ENCODE assay signal across 8 mouse cellular contexts in genomic region chr11:19670853-19671530, GRCm38 (mm10).
DNase-seq lines count a peak whose midpoint lies in the region; ATAC-seq lines count a peak whose summit lies in the region.

No protein-coding gene starts in this region.

- no peak overlapping the region for H3K4me2 ChIP-seq in forebrain, embryonic 16.5 days (ENCODE audit: low read length)
- no peak overlapping the region for H3K4me2 ChIP-seq in hindbrain, embryonic 14.5 days (replicated peaks)
- H3K4me2 ChIP-seq in neural tube, embryonic 14.5 days (ENCODE audit: low read depth, low read length): no peak overlapping the region
- no peak overlapping the region for H3K4me2 ChIP-seq in liver, embryonic 11.5 days

- no peaks in the 10 kb centered on the region for H3K36me3 ChIP-seq in forebrain, embryonic 16.5 days (ENCODE audit: control insufficient read depth, insufficient read depth)
- H3K36me3 ChIP-seq in hindbrain, embryonic 14.5 days (replicated peaks; ENCODE audit: control insufficient read depth, insufficient read depth): no peaks in the 10 kb centered on the region
- no peaks in the 10 kb centered on the region for H3K36me3 ChIP-seq in neural tube, embryonic 14.5 days (ENCODE audit: control insufficient read depth, insufficient read depth, low read length)
- no peaks in the 10 kb centered on the region for H3K36me3 ChIP-seq in liver, embryonic 11.5 days (ENCODE audit: control insufficient read depth, insufficient read depth, low read length)

- peak; percentile 79 for ATAC-seq in forebrain, embryonic 16.5 days
- ATAC-seq in hindbrain, embryonic 14.5 days (ENCODE audit: low FRiP score): peak; percentile 72; the same call in 1 of the 2 replicates
- peak; percentile 78 for ATAC-seq in neural tube, embryonic 14.5 days (ENCODE audit: low read depth)
- no peak for ATAC-seq in liver, embryonic 11.5 days (replicated peaks; ENCODE audit: low FRiP score)

- no peak overlapping the region for H3K27ac ChIP-seq in forebrain, embryonic 16.5 days (ENCODE audit: low read length)
- no peak overlapping the region for H3K27ac ChIP-seq in hindbrain, embryonic 14.5 days
- no peak overlapping the region for H3K27ac ChIP-seq in neural tube, embryonic 14.5 days (ENCODE audit: low read depth, low read length)
- H3K27ac ChIP-seq in liver, embryonic 11.5 days (ENCODE audit: low read depth, low read length): no peak overlapping the region

- no peak overlapping the region for H3K4me3 ChIP-seq in forebrain, embryonic 16.5 days (replicated peaks; ENCODE audit: low read length)
- H3K4me3 ChIP-seq in hindbrain, embryonic 14.5 days (replicated peaks; ENCODE audit: low read length): no peak overlapping the region
- H3K4me3 ChIP-seq in neural tube, embryonic 14.5 days (ENCODE audit: low read depth, low read length): no peak overlapping the region
- H3K4me3 ChIP-seq in liver, embryonic 11.5 days (ENCODE audit: low read depth, low read length): no peak overlapping the region

- H3K4me1 ChIP-seq in forebrain, embryonic 16.5 days (replicated peaks; ENCODE audit: control insufficient read depth, insufficient read depth, low read length): peaks cover 4% of the 10 kb centered on the region; the same call in 1 of the 2 replicates
- H3K4me1 ChIP-seq in hindbrain, embryonic 14.5 days (replicated peaks; ENCODE audit: control insufficient read depth, insufficient read depth, low read length): no peaks in the 10 kb centered on the region
- H3K4me1 ChIP-seq in neural tube, embryonic 14.5 days (ENCODE audit: control insufficient read depth, insufficient read depth, low read length): no peaks in the 10 kb centered on the region
- H3K4me1 ChIP-seq in liver, embryonic 11.5 days (replicated peaks; ENCODE audit: control insufficient read depth, insufficient read depth, low read length): no peaks in the 10 kb centered on the region

- peak; percentile 14 to 23 for DNase-seq in right cerebral cortex, adult 2 months (ENCODE audit: low spot score in 2 of 2)
- no peak for DNase-seq in right cerebral cortex, postnatal 25 days
- DNase-seq in hindbrain, embryonic 14.5 days (ENCODE audit: low spot score): no peak
- peak; percentile 45 for DNase-seq in left cerebral cortex, postnatal 4 days
- DNase-seq in spleen, postnatal 36 days (ENCODE audit: low spot score in 2 of 2): no peak
- no peak for DNase-seq in liver, embryonic 11.5 days (ENCODE audit: low spot score)

- 54% methylated on average over 13 of the region's 13 CpGs for WGBS in forebrain, embryonic 16.5 days
- WGBS in hindbrain, embryonic 14.5 days: 41% methylated on average over 13 of the region's 13 CpGs
- WGBS in neural tube, embryonic 14.5 days: 25% methylated on average over 13 of the region's 13 CpGs
- 62% methylated on average over 13 of the region's 13 CpGs for WGBS in liver, embryonic 11.5 days

- H3K27me3 ChIP-seq in forebrain, embryonic 16.5 days (replicated peaks; ENCODE audit: control insufficient read depth, insufficient read depth, low read length): no peaks in the 10 kb centered on the region
- no peaks in the 10 kb centered on the region for H3K27me3 ChIP-seq in hindbrain, embryonic 14.5 days (ENCODE audit: control insufficient read depth, insufficient read depth, low read length)
- H3K27me3 ChIP-seq in neural tube, embryonic 14.5 days (ENCODE audit: control insufficient read depth, insufficient read depth, low read length): no peaks in the 10 kb centered on the region
- H3K27me3 ChIP-seq in liver, embryonic 11.5 days (replicated peaks; ENCODE audit: control insufficient read depth, insufficient read depth, low read length): no peaks in the 10 kb centered on the region

- no peaks in the 10 kb centered on the region for H3K9me3 ChIP-seq in forebrain, embryonic 16.5 days (ENCODE audit: control insufficient read depth, low read length)
- H3K9me3 ChIP-seq in hindbrain, embryonic 14.5 days (ENCODE audit: control insufficient read depth, low read length): no peaks in the 10 kb centered on the region
- H3K9me3 ChIP-seq in neural tube, embryonic 14.5 days (ENCODE audit: control insufficient read depth, low read length): no peaks in the 10 kb centered on the region
- H3K9me3 ChIP-seq in liver, embryonic 11.5 days (ENCODE audit: control insufficient read depth, low read length): no peaks in the 10 kb centered on the region

- intact Hi-C loops in left cerebral cortex, postnatal 4 days (cut with DNase I): loop anchor here (10.0 kb wide), 2 partner anchors 646 to 796 kb away; no protein-coding TSS in a partner anchor

- no peak overlapping the region for H3K9ac ChIP-seq in forebrain, embryonic 16.5 days (replicated peaks; ENCODE audit: low read depth, low read length)
- no peak overlapping the region for H3K9ac ChIP-seq in hindbrain, embryonic 14.5 days
- H3K9ac ChIP-seq in neural tube, embryonic 14.5 days (replicated peaks; ENCODE audit: low read depth, low read length): no peak overlapping the region
- no peak overlapping the region for H3K9ac ChIP-seq in liver, embryonic 11.5 days (ENCODE audit: low read depth, low read length)

Comparison
In these comparisons a context has a peak if more than half of its experiments do, and no peak if none do; other contexts are left out.
1. DNase-seq: peak in right cerebral cortex, adult 2 months (2 of 2) and left cerebral cortex, postnatal 4 days (single experiment); none in right cerebral cortex, postnatal 25 days (single experiment), hindbrain, embryonic 14.5 days (single experiment), spleen, postnatal 36 days (0 of 2) and liver, embryonic 11.5 days (single experiment).